Mouse (Mus musculus) spleen, embryonic (tissue): Measurements from ENCODE around the gene Lbx2.

Source experiments
- CTCF ChIA-PET: fragments of 350-600 bp; sonication (Branson Sonifier 250); formaldehyde crosslinking; loops from one replicate; lab custom pipeline; 2022; lab: Charles Lee

Gene Lbx2

DNA sequence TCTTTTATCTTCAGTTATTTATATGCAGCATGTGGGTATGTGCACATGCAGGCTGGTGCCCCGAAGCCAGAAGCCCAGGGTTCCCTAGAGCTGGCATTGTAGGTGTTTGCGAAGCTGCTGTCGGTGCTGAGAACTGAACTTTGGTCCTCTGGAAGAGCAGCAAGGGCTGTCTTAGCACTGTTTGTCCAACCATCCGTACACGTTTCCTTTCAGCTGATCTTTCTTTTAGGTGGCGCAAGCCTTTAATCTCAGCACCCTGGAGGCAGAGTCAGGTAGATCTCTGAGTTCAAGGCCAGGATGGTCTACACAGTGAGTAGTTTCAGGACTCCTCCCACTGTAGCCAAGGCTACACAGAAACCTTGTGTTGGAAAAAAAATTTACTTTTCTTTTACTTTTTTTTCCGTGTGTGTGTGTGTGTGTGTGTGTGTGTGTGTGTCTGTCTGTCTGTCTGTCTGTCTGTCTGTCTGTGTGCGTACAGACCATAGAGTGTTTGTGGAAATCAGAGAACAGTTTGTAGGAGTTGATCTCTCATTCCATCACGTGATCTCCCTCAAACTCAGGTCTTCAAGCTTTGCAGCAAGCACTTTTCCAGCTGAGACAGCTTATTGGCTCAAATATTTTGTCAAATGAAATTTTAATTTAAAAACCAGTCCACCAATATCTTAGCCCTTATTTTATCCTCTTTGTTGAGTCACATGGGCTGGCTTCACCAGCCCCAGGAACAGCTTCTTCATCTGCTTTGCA, 46.2 kb downstream of the Lbx2 start:
- CTCF ChIA-PET = interaction anchor here (0.7 kb wide), 2 partner anchors 9 to 228 kb away, joined by 3 to 6 read pairs; no protein-coding TSS in a partner anchor

DNA sequence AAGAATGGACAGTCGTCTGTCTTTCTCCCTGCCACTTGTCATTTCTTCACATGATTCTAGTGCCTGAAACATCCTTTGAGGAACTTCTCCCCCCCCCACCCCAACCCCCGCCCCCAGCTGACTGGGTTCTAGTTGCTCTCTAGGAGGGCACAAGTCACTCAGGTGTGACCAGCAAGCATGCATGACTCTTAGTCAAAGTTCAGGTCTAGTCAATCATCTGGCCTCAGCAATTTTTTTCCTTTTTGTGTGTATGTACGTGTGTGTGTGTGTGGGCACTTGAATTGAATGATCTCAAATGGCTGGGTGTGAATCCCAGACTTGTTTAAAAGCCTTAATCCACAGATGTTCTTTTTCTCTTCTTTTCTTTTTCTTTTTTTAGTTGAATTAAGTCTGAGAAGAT, 48.1 kb downstream of the Lbx2 start:
- CTCF ChIA-PET = interaction anchor here (0.7 kb wide), 1 partner anchor 192 kb away, joined by 4 read pairs; no protein-coding TSS in a partner anchor

DNA sequence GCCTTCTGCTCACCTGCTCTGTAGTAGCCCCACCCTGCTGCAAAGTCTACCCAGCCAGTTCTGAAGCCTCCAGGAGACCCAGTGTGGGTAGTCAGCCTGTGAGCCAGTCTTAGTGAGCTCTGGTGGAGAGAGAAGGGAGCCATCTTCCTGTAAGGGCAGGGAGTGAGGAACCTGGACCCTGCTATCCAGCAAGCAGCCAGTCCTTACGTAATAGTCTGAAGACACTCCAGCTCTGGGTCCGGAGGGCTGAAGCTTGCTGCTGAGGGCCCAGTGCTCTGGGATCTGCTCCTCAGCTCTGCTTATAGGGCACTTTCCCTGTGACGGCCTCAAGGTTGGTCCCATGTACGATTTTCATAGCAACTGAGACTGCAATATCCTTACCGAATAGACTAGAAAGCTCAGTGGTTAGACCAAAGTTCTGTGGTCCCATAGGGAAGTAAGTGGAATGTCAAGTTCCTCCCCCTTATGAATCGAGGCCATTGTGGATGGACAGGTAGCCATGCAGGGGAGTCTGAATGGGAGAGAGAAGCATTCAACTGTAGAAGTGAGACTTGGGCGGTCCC, 48.9 kb downstream of the Lbx2 start, which contains the start of gene Rtkn:
Gene Rtkn, plus strand, starts transcription at position 513 of the 563 bp plus-strand sequence.
- CTCF ChIA-PET = interaction anchor here (0.5 to 0.8 kb wide), 2 partner anchors 24 to 129 kb away, joined by 3 to 14 read pairs; no protein-coding TSS in a partner anchor

DNA sequence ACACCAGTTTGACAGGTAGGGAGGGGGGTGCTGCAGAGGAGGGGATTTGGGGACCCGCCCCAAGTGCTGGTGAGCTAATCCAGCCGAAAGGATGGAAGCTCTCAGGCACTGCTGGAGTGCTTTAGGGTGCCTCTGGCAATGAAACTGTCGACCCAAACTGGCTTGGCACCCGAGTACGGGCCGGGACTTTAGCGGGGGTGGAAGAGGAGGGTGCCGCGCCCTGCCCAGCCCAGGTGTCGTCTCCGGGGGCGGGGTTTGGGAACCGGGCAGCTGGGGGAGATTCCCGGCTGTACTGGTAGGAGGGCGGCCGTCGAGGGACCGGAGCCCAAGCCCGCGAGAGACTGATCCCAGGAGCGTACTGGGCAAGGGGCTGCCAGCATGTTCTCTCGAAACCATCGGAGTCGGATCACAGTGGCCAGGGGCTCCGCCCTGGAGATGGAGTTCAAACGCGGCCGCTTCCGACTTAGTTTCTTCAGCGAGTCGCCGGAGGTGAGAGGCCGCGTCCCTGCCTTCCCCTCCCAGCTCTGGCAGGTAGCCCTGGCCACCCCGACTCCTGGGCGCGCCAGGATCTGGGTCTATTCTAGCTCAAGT, 49.5 kb downstream of the Lbx2 start:
- CTCF ChIA-PET = interaction anchor here (0.5 to 0.8 kb wide), 2 partner anchors 23 to 130 kb away, joined by 3 to 14 read pairs; no protein-coding TSS in a partner anchor

DNA sequence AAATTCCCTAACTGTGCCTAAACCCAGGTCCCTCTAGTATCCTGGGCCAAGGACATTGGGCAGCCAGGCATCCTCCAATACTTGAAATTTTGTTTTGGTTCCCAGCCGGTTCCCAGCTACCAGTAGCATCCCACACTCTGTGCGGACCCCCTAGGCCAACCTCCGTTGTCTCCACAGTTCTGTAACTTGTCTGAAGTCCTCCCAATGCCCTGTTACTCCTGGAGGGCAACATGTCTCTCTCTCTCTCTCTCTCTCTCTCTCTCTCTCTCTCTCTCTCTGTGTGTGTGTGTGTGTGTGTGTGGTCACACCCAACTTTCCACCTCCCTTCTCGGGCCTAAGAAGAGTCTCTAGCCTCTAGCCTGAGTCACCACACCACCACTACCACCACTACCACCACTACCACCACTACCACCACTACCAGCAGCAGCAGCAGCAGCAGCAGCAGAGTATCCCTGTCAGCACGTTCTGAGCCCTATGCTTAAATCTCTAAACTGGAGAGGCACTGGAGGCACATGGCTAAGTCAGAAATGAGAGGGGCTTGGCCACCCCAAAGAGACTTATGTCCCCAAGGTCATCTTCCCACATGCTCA, 50.2 kb downstream of the Lbx2 start:
- CTCF ChIA-PET = no interaction called here

DNA sequence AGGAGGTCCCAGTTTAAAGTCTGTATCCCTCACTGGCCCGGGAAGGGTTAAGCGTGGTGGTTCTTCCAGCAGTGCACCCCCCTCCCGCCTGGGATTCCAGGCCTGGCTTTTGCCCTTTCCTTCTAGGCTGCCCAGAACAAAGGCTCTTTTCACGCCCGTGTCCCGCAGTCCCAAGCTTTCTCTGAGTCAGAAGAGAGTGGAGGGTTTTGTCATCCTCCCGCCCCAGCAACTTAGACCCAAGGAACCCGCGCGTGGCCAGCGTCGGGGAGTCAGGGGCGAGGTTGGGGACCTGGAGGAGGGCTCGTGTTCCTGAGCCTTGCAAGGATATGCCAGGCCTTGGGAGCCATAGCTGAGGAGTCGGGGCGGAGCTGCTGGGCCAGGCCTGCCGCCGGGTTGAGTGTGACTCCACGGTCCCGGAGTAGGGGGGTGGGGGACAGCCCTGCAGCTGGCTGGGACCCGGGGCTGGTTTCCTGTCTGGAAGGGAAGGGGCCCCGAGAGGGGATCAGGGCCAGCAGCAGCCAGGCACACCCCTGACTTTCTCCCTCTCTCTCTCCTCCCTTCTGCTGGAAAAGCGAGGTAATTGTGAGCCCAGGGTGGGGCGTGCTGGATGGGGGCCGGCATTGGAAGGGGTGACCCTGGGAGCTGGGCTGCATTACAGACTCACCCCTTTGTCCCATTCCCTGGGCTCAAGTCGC, 50.9 kb downstream of the Lbx2 start:
- CTCF ChIA-PET = no interaction called here

DNA sequence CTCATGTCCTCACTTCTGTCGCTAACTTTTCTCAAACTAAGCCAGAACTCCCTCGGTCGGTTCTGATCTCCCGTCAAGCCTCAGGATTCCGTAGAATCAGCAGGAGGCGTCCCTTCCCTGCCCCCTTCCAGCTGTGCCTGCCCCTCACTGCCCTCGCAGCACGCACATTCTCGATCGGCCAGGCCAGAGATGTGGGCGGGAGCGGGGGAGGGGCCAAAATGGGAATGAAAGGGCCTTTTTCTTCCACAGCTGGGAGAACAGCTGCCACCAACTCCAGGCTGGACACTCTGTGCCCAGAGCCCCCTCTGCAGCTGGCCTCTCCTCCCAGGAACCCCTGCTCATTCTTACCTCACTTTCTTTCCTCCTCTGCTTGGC, 51.4 kb downstream of the Lbx2 start:
- CTCF ChIA-PET = no interaction called here
